Mouse (Mus musculus): ENCODE data around the gene Sf3a3.

The Sf3a3 gene

GRCm38 (mm10) chr4:124774429-124774828 lies 59.9 kb downstream of the Sf3a3 start:
- DNase-seq (ENCODE audit: low read depth, low spot score), result no peak

GRCm38 (mm10) chr4:124781361-124781760 lies 66.8 kb downstream of the Sf3a3 start:
- DNase-seq (ENCODE audit: low read depth, low spot score), result no peak

Data from brain, embryonic 18.5 days (tissue).